Mouse (Mus musculus): Measurements from ENCODE around the gene Matk. TPM values are rescaled to one million over a fixed set of nuclear protein-coding genes. Genes with fewer than 3 reads are reported as not detected.

Gene Matk
- polyA plus RNA-seq, 1 experiment: 385 TPM

DNA sequence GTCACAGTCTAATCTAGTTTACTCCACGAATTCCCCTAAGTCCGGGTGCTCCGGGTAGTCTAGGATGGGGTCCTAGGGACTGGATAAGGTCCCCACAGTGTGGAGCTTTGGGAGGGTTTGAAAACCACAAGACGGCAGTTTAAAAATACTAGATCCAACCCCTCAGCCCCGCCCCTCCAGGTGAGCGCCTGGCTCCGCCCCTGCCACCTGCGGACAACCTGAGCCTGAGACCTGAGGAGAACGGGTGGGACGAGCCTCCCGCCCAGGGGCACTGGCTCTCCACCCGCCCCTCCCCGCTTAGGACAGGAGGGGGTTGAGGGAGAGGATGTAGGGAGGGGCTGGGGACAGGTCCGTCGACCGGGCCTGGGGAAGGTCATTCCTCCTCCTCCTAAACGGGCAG lies 32.0 kb downstream of the Matk start:
- DNase-seq (ENCODE audit: extremely low spot score in 1 of 2, low spot score in 1 of 2): no peak

- DNase-seq (ENCODE audit: extremely low spot score in 1 of 2, low spot score in 1 of 2): peak in 1 of 2 experiments; percentile 86
Measured at GRCm38 (mm10) chr10:81285694-81286450, 33.1 kb downstream of the Matk start.

- no peak for DNase-seq (ENCODE audit: extremely low spot score in 1 of 2, low spot score in 1 of 2)
Measured at GRCm38 (mm10) chr10:81286586-81286985, 33.9 kb downstream of the Matk start.

- DNase-seq (ENCODE audit: extremely low spot score in 1 of 2, low spot score in 1 of 2): peak in 1 of 2 experiments; percentile 62
Measured at GRCm38 (mm10) chr10:81287513-81288157, 34.9 kb downstream of the Matk start.

DNA sequence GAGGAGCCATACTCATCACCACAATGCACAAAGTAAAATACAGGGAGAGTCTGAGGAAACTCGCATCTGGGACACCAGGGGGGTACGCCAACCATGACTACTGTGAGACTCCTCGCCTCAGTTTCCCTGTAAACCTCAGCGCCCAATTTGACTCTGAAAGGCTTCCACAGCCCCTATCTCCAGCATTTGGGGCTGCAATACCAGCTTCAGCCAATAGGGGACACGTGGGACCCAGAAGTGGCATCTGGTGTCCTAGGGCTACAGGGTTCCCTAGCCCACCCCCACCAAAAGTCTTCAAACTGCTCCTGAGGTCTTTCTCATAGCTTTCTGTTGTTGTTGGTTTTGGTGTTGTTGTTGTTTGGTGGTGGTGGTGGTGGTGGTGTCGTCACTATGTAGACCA lies 35.9 kb downstream of the Matk start:
- no peak for DNase-seq (ENCODE audit: extremely low spot score in 1 of 2, low spot score in 1 of 2)

- peak in 1 of 2 experiments; percentile 72 for DNase-seq (ENCODE audit: extremely low spot score in 1 of 2, low spot score in 1 of 2)
Measured at GRCm38 (mm10) chr10:81289278-81289677, 36.5 kb downstream of the Matk start.

DNA sequence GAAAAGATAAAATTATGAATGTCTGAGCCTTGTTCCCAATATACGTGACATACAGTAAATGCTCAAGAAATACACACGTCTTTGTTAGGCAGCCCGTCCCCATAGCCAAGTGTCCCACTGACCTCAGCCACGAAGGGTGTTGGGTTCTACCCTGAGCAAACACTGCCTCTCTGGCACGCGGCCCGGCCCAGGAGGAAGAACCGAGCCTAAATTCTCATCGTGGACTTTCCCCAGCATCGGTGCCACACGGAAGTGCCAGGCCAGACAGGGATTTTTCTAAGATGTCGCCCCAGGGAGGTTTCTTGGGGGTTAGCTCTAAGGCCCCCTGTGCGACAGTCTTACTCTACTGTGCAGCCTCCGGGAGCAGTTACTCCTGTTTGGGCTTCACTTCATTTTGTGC lies 37.1 kb downstream of the Matk start:
- DNase-seq (ENCODE audit: extremely low spot score in 1 of 2, low spot score in 1 of 2): no peak

GRCm38 (mm10) chr10:81290698-81291460 lies 38.1 kb downstream of the Matk start:
- DNase-seq (ENCODE audit: extremely low spot score in 1 of 2, low spot score in 1 of 2): peak in 1 of 2 experiments; percentile 4

DNA sequence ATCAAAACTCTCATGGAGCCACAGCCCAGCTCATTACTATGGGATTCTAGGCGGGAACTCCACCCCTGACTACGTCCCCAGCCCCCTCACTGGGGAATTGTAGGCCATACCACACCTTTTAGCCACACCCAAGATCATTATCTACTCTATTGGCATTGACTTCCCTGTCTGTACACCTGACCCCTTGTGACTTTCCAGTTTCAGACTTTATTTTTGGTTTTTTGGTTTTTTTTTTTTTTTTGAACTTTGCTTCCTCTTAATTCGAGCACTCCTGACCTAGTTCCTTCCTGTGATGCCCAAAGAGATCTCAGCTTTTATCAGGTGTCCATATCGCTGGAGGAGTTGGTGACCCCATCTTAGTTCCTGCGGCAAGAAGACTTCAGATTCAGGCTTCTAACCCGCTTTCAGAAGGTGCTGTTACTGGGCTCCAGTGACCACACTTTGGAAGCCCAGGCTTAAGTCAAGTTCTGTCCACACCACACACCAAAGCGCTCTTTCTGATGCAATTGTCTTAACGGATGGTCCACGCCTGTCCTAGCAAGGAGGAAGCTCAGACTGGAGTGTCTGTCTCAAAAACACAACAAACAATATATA lies 38.9 kb downstream of the Matk start, which contains the start of gene Tjp3:
Tjp3 (minus strand) TSS at position 71 of the 594 bp plus-strand sequence.
- DNase-seq (ENCODE audit: extremely low spot score in 1 of 2, low spot score in 1 of 2): peak in 1 of 2 experiments; percentile 5

- peak in 1 of 2 experiments; percentile 100 for DNase-seq (ENCODE audit: extremely low spot score in 1 of 2, low spot score in 1 of 2)
Measured at GRCm38 (mm10) chr10:81292554-81293333, 40.0 kb downstream of the Matk start, which contains the start of gene Pip5k1c. Gene Pip5k1c, plus strand, starts transcription at chr10:81292963.

- DNase-seq (ENCODE audit: extremely low spot score in 1 of 2, low spot score in 1 of 2): no peak
Measured at GRCm38 (mm10) chr10:81293334-81294030, 40.7 kb downstream of the Matk start.

DNA sequence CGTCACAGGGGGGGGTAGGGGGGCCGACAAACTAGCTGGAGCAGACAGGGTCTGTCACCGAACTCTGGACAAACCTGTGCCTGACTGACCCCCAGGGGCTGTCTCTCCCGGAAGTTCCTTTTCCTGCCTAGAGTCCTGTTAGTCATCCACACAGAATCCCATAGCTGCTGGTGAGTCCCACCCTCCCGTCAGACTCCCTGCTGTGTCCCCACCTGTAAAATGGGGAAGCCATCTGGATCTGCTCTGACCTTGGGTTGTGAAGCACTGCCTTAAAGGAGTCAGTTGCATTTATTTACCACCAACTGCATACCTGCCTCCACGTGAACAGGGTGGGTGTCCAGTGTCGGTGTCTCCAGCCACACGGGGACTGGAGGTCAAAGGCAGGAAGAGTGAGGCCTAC lies 41.7 kb downstream of the Matk start:
- no peak for DNase-seq (ENCODE audit: extremely low spot score in 1 of 2, low spot score in 1 of 2)

- DNase-seq (ENCODE audit: extremely low spot score in 1 of 2, low spot score in 1 of 2): peak in 1 of 2 experiments; percentile 75
Measured at GRCm38 (mm10) chr10:81295185-81295584, 42.5 kb downstream of the Matk start.

DNA sequence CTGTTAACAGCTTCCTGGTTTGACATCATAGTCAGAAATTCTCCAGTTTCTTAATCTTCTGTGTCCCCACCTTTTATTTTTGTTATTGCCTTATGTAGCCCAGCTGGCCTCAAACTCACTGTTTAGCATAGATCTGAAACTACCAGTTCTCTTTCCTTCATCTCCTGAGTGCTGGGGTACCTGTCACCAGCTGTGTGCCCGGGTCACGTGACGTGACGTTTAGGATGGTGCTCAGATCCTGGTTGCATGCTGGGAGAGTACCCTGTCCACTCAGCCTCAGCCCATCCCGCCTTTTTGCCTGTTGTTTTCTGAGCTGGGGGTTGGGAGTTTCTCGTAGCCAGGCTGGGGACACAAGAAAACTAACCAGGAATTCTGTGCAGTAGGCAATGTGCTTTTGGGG lies 44.5 kb downstream of the Matk start:
- no peak for DNase-seq (ENCODE audit: extremely low spot score in 1 of 2, low spot score in 1 of 2)

DNA sequence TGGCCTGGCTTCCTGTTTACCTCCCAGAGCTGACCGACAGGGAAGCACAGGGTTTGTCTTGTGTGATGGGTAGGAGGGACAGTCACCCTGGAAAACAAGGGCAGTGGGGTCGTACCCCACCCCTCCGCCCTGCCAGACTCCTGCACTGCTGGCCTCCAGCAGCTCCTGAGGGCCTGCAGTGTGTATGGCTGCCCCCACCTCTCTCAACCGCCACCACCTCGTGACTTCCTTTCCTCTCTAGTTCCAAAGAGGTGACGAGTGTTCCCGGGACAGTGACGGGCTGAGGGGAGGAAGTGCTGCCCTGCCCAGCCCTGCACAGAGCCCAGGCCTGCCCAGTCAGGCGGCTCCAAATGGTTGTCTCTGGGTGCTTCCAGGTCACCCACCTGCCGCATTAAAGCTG lies 45.1 kb downstream of the Matk start:
- DNase-seq (ENCODE audit: extremely low spot score in 1 of 2, low spot score in 1 of 2): peak in 1 of 2 experiments; percentile 3

- DNase-seq (ENCODE audit: extremely low spot score in 1 of 2, low spot score in 1 of 2): peak in 1 of 2 experiments; percentile 2
Measured at GRCm38 (mm10) chr10:81298369-81299100, 45.8 kb downstream of the Matk start.

GRCm38 (mm10) chr10:81299585-81300351 lies 47.0 kb downstream of the Matk start:
- DNase-seq (ENCODE audit: extremely low spot score in 1 of 2, low spot score in 1 of 2): no peak

- DNase-seq (ENCODE audit: extremely low spot score in 1 of 2, low spot score in 1 of 2): no peak
Measured at GRCm38 (mm10) chr10:81300352-81300907, 47.7 kb downstream of the Matk start.
